Mouse (Mus musculus) erythroblast, embryonic 14.5 days (primary cell): Measurements from ENCODE around the gene Nfat5. TPM values are rescaled to one million over a fixed set of nuclear protein-coding genes. Genes with fewer than 3 reads are reported as not detected.

Experiments used
- H3K27me3 ChIP-seq: 2 replicates; pipeline ENCODE4 v1.6.1; 2012; ENCODE audit warnings: inconsistent platforms; ENCODE audit not compliant: control insufficient read depth
- H3K36me3 ChIP-seq: 2 replicates; pipeline ENCODE4 v1.6.1; 2012; ENCODE audit warnings: mild to moderate bottlenecking, inconsistent platforms; ENCODE audit not compliant: control insufficient read depth
- H3K4me1 ChIP-seq: 2 replicates; pipeline ENCODE4 v1.6.1; 2012; ENCODE audit warnings: inconsistent platforms; ENCODE audit not compliant: control insufficient read depth
- H3K4me3 ChIP-seq: replicated peaks from 2 replicates; pipeline ENCODE3; 2012; ENCODE audit warnings: moderate library complexity, mild to moderate bottlenecking, inconsistent platforms
- H3K9me3 ChIP-seq: 2 replicates; pipeline ENCODE4 v1.6.1; 2012; ENCODE audit warnings: low read length, inconsistent platforms, mixed read lengths; ENCODE audit not compliant: control insufficient read depth
- GATA1 ChIP-seq: IDR thresholded peaks from 2 replicates; pipeline ENCODE4 v1.6.1; 2012; ENCODE audit warnings: low read length, inconsistent platforms, mixed read lengths
- TAL1 ChIP-seq: IDR thresholded peaks from 3 replicates; pipeline ENCODE4 v1.6.1; 2012; ENCODE audit warnings: low read length, inconsistent platforms, mixed read lengths
- polyA plus RNA-seq: library from polyadenylated mRNA; stranded (reverse); fragments of >175 nt; gene quantifications from 2 replicates; pipeline ENCODE4 v1.2.3, GENCODE M21; 2012

Gene Nfat5
- polyA plus RNA-seq, 1 experiment, result 0.04 TPM

DNA sequence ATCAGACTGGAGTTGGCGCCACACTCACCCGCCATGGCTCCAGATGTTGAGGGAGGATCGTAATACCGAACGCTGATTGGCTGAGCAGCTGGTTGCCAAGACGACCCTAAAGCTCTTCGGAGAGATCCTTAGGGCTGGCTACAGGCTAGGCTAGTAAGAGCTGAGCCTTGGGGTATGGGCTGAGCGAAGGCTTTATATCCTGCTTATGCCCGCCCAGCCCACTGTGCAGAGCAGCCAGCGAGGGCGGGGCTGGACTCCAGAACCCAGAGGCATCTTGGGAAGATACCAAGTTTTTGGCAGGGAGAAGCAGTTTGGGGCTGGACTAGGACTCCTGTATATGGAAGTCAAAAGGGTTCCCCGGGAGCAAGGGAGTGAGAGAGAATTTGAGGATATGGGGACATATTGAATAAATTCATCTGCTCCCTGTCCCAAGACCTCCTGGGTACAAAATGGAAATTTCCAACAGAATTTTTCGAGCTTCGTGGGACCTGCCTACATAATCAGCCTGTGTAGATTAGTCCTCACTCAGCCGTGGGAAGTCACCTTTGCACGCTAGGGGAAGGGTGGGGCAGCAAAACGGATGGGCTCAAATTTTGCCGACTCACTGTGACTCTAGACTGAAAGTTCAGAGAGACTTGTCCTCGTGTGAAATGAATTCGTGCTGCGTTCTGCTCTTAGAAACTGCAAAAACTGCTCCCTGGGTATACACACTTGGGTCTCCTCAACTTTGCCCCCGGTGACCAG is 109.9 kb downstream of the Nfat5 start, which contains the start of gene Nqo1:
Gene Nqo1 (minus strand): TSS at position 169 of the 744 bp plus-strand sequence.
- TF ChIP-seq TAL1, result no peak
- TF ChIP-seq GATA1, result no peak
- Histone ChIP-seq H3K4me1 (peaks cover 67% of the 10 kb centered on the region), H3K36me3 (peaks cover 15% of the 10 kb centered on the region), H3K27me3 (no peaks in the 10 kb centered on the region), H3K9me3 (no peaks in the 10 kb centered on the region), H3K4me3 (peak within 1 kb of the TSS; percentile 63)

GRCm38 (mm10) chr8:107404057-107404456 is 110.8 kb downstream of the Nfat5 start:
- no peaks in the 10 kb centered on the region for H3K9me3 ChIP-seq
- no peak for TF ChIP-seq GATA1
- no peak for TF ChIP-seq TAL1
- H3K4me1 ChIP-seq, result peaks cover 64% of the 10 kb centered on the region
- H3K36me3 ChIP-seq, result peaks cover 20% of the 10 kb centered on the region
- peak overlapping the region; percentile 63 for H3K4me3 ChIP-seq
- no peaks in the 10 kb centered on the region for H3K27me3 ChIP-seq

DNA sequence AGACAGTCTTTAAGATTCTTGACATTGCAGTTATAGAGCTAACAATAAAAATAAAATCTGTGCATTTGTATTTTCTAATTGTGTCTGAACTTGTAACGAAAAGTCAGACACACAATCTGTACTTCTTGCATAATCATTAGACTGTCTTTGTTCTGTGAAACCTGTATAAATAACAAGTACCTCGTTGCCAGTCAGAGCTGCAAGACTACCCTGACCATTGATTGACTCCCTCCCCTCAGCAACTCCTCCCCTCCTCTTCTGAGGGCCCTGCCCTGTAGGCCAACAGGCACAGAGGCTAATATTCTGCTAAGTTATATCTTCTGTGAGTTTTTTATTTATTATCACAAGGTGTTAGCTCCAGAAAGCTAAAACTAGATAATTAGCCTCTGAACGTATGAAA is 112.7 kb downstream of the Nfat5 start:
- TF ChIP-seq GATA1 (no peak), TAL1 (no peak)
- no peaks in the 10 kb centered on the region for H3K27me3 ChIP-seq

GRCm38 (mm10) chr8:107411391-107411790 is 118.1 kb downstream of the Nfat5 start:
- H3K27me3 ChIP-seq, result no peaks in the 10 kb centered on the region
- TF ChIP-seq TAL1, result no peak
- no peak for TF ChIP-seq GATA1
- peaks cover 3% of the 10 kb centered on the region for H3K4me1 ChIP-seq
- peaks cover 81% of the 10 kb centered on the region for H3K36me3 ChIP-seq
- no peaks in the 10 kb centered on the region for H3K9me3 ChIP-seq
- H3K4me3 ChIP-seq, result no peak overlapping the region

More for the DNA sequence above, 112.7 kb downstream of the Nfat5 start:
- Histone ChIP-seq H3K4me3 (no peak overlapping the region), H3K9me3 (no peaks in the 10 kb centered on the region), H3K4me1 (peaks cover 54% of the 10 kb centered on the region), H3K36me3 (peaks cover 32% of the 10 kb centered on the region)

DNA sequence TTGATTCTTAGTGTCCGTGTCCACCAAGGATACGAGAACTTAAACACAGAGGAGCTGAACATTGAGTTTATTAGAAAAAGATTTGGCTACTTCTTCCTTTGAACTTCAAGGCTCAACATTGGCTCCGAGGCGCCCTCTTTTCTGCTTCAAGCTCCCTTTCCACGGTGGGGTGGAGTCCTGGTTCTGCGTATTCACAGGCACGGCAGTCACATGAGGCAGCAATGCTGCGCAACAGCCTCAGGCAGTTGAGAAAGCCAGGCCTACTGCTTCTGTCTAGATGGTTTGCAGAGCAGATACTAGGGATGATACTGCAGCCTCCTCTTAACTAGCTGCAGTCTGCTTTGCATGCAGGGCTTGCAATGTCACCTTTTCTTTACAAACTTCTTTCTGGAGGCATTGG is 119.3 kb downstream of the Nfat5 start:
- Histone ChIP-seq H3K4me3 (no peak overlapping the region), H3K9me3 (no peaks in the 10 kb centered on the region), H3K27me3 (no peaks in the 10 kb centered on the region), H3K36me3 (peaks cover 89% of the 10 kb centered on the region), H3K4me1 (no peaks in the 10 kb centered on the region)
- TF ChIP-seq TAL1 (no peak), GATA1 (no peak)

DNA sequence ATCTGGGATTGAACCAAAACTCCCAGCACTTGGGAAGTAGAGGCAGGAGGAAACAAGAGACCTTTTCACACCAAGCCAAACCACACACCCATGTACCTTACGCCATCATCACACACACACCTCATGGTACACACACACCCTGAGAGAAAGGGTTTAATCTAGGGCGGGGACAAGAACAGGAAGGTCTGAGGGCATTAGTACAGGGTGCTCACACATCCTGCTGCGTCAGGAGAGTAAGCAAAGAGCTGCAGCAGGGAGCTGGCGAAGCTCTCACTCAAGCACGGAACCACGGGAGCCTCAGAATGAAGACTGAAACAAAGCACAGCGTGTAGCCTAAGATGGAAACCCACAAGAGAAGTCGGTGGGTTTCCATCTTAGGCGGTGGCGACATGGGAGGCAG is 120.6 kb downstream of the Nfat5 start:
- no peaks in the 10 kb centered on the region for H3K9me3 ChIP-seq
- H3K4me3 ChIP-seq, result no peak overlapping the region
- no peak for TF ChIP-seq GATA1
- no peak for TF ChIP-seq TAL1
- no peaks in the 10 kb centered on the region for H3K27me3 ChIP-seq
- peaks cover 95% of the 10 kb centered on the region for H3K36me3 ChIP-seq
- no peaks in the 10 kb centered on the region for H3K4me1 ChIP-seq

DNA sequence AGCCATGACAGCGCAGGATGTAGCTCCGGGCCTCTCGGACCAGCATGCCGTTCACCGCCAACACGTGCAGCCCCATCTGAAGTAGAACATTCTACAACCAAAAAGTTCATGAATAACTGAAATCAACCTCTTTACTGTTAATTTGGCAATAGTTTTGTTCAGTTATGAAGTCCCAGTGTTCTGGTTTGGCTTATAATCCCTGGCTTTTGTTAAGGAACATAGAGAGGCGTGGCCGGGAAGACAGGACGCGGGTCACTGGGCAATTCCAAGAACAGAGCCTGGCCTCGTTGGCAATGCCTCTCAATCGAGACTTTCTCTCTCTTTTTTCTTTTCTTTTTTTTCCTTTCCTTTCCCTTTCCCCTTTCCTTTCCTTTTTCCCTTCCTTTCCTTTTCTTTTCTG is 123.7 kb downstream of the Nfat5 start:
- H3K36me3 ChIP-seq, result peaks cover 99% of the 10 kb centered on the region
- H3K4me1 ChIP-seq, result peaks cover 9% of the 10 kb centered on the region
- TF ChIP-seq TAL1 (no peak), GATA1 (no peak)

DNA sequence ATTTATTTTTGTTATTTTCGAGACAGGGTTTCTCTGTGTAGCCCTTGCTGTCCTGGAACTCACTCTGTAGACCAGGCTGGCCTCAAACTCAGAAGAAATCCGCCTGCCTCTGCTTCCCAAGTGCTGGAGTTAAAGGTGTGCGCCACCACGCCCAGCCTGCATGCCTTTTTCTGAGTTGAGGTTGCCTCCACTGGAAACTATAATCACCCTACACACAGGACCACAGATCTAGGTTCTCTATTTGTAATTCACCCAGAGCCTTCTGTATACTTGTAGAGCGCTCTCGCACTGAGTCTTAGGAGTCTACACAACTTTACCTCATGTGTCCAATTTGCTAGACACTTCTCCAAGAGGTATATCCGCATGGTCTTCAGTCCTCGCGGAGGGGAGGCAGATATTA is 130.9 kb downstream of the Nfat5 start:
- H3K9me3 ChIP-seq, result no peaks in the 10 kb centered on the region
- TF ChIP-seq GATA1, result no peak
- TF ChIP-seq TAL1, result no peak
- H3K27me3 ChIP-seq, result peaks cover 4% of the 10 kb centered on the region
- peak overlapping the region; percentile 96 for H3K4me3 ChIP-seq
- H3K4me1 ChIP-seq, result peaks cover 43% of the 10 kb centered on the region
- peaks cover 42% of the 10 kb centered on the region for H3K36me3 ChIP-seq

More for the DNA sequence above, 123.7 kb downstream of the Nfat5 start:
- Histone ChIP-seq H3K4me3 (no peak overlapping the region), H3K9me3 (no peaks in the 10 kb centered on the region), H3K27me3 (no peaks in the 10 kb centered on the region)

DNA sequence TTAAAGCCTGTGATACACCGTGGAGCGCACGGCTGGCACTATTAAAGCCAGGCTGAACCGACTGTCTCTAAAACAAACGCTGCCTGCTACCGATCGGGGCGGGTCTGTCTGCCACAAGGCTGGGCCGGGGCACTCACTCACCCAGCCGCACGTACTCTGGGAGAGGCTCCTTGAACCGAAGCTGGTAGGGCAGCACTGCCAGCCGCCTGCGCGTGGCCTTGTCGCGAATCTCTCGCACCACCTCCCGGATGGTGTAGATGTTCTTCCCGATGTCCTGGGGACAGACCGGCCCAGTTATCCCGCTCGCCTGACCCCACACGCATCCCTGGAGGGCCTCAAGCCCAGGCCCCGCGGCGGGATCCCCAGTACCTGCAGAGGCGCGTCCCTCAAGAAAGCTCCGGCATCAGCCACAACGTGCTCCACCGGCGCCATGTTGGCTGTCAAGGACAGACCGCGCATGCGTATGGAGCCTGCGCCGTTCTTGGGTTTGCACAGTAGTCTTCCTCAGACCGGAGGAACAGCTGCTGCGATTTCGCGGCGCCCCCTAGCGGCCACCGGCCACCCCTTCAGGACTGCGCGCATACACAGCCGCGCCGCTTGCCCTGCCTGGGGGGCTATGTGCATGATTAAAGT is 131.4 kb downstream of the Nfat5 start, which contains the start of gene Nob1:
Gene Nob1 (minus strand): TSS at position 455 of the 633 bp plus-strand sequence.
- Histone ChIP-seq H3K36me3 (peaks cover 36% of the 10 kb centered on the region), H3K4me1 (peaks cover 43% of the 10 kb centered on the region), H3K9me3 (no peaks in the 10 kb centered on the region), H3K4me3 (peak within 1 kb of the TSS; percentile 96), H3K27me3 (peaks cover 4% of the 10 kb centered on the region)
- TF ChIP-seq GATA1 (no peak), TAL1 (no peak)
